Mouse (Mus musculus) liver (tissue): ENCODE data around the gene Klra9.
"Not testable (repeated sequence)": the region's sequence is repeated elsewhere in the genome, so short reads cannot be mapped to it uniquely, and the experiment has no call there.

Experiments used
- DNase-seq: peaks from one replicate; pipeline ENCODE4 v3.0.0-alpha.2; 2020; ENCODE audit warnings: mixed read lengths

Klra9 gene

GRCm38 (mm10) chr6:130193012-130193411, at the start of gene Klra9:
Klra9 (minus strand) TSS chr6:130193112.
- not testable (repeated sequence) for DNase-seq

GRCm38 (mm10) chr6:130237536-130237935, 44.6 kb upstream of the Klra9 start:
- no peak for DNase-seq

- DNase-seq: no peak
Observed at GRCm38 (mm10) chr6:130236635-130237034, 43.7 kb upstream of the Klra9 start.

- no peak for DNase-seq
Observed at GRCm38 (mm10) chr6:130233222-130233621, 40.3 kb upstream of the Klra9 start, which contains the start of gene Klra7. Klra7 (minus strand) TSS chr6:130233322.

- not testable (repeated sequence) for DNase-seq
Observed at GRCm38 (mm10) chr6:130197453-130197852, 4.5 kb upstream of the Klra9 start.

DNA sequence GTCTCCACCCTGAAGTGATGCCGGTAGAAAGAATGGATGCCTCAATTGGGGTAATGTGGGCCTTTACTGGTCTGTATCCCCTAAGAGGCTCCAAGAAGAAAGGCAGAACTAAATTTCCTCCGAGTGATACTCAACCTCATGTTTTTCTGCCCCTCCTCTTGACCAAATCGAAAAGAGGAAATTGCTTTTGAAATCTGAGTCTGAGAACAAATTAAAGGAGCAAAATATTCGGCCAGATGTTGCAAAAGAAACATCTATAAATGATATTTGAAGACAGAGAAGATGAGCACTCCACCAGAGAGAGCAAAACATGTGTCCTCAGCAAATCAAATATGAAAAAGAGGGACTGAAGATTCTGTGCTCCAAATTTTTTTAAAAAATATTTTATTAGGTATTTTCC, 63.1 kb downstream of the Klra9 start, which contains the start of gene Klra8:
TSS of gene Klra8 (minus strand) at position 101 of the 400 bp plus-strand sequence.
- not testable (repeated sequence) for DNase-seq
